Mouse (Mus musculus): ENCODE data around the gene Otud7b.

Gene Otud7b

GRCm38 (mm10) chr3:96104261-96105065 lies at the start of gene Otud7b:
Otud7b (plus strand) TSS chr3:96104527.
- DNase-seq (ENCODE audit: low spot score) = peak; percentile 77

GRCm38 (mm10) chr3:96055294-96055693 lies 49.0 kb upstream of the Otud7b start:
- no peak for DNase-seq (ENCODE audit: low spot score)

GRCm38 (mm10) chr3:96056031-96056430 lies 48.3 kb upstream of the Otud7b start:
- no peak for DNase-seq (ENCODE audit: low spot score)

GRCm38 (mm10) chr3:96057747-96058204 lies 46.6 kb upstream of the Otud7b start:
- peak; percentile 90 for DNase-seq (ENCODE audit: low spot score)

- peak; percentile 74 for DNase-seq (ENCODE audit: low spot score)
Observed at GRCm38 (mm10) chr3:96058231-96058896, 46.0 kb upstream of the Otud7b start, which contains the start of gene Vps45. Vps45 (minus strand) TSS chr3:96058466.

- no peak for DNase-seq (ENCODE audit: low spot score)
Observed at GRCm38 (mm10) chr3:96060146-96060545, 44.2 kb upstream of the Otud7b start.

- DNase-seq (ENCODE audit: low spot score) = no peak
Observed at GRCm38 (mm10) chr3:96063299-96063698, 41.0 kb upstream of the Otud7b start.

- no peak for DNase-seq (ENCODE audit: low spot score)
Observed at GRCm38 (mm10) chr3:96064217-96064616, 40.1 kb upstream of the Otud7b start.

- no peak for DNase-seq (ENCODE audit: low spot score)
Observed at GRCm38 (mm10) chr3:96065147-96065546, 39.2 kb upstream of the Otud7b start.

GRCm38 (mm10) chr3:96065754-96066375 lies 38.5 kb upstream of the Otud7b start:
- DNase-seq (ENCODE audit: low spot score) = peak; percentile 90

GRCm38 (mm10) chr3:96066741-96067140 lies 37.6 kb upstream of the Otud7b start:
- no peak for DNase-seq (ENCODE audit: low spot score)

- DNase-seq (ENCODE audit: low spot score) = no peak
Observed at GRCm38 (mm10) chr3:96069046-96069445, 35.3 kb upstream of the Otud7b start.

GRCm38 (mm10) chr3:96069542-96069941 lies 34.8 kb upstream of the Otud7b start:
- no peak for DNase-seq (ENCODE audit: low spot score)

- DNase-seq (ENCODE audit: low spot score) = no peak
Observed at GRCm38 (mm10) chr3:96070241-96070640, 34.1 kb upstream of the Otud7b start.

GRCm38 (mm10) chr3:96072921-96073486 lies 31.3 kb upstream of the Otud7b start:
- no peak for DNase-seq (ENCODE audit: low spot score)

- no peak for DNase-seq (ENCODE audit: low spot score)
Observed at GRCm38 (mm10) chr3:96078066-96078465, 26.3 kb upstream of the Otud7b start.

GRCm38 (mm10) chr3:96078711-96079110 lies 25.6 kb upstream of the Otud7b start:
- DNase-seq (ENCODE audit: low spot score) = no peak

- no peak for DNase-seq (ENCODE audit: low spot score)
Observed at GRCm38 (mm10) chr3:96081006-96081405, 23.3 kb upstream of the Otud7b start.

- DNase-seq (ENCODE audit: low spot score) = no peak
Observed at GRCm38 (mm10) chr3:96081650-96082049, 22.7 kb upstream of the Otud7b start.

- DNase-seq (ENCODE audit: low spot score) = no peak
Observed at GRCm38 (mm10) chr3:96082100-96082499, 22.2 kb upstream of the Otud7b start.

GRCm38 (mm10) chr3:96082714-96083508 lies 21.4 kb upstream of the Otud7b start:
- DNase-seq (ENCODE audit: low spot score) = no peak
